Mouse (Mus musculus) testis, postnatal 10 days (tissue): ENCODE data around the gene Hdac7.

Experiments
- DNase-seq: peaks from one replicate; pipeline ENCODE4 v3.0.0; 2021; ENCODE audit warnings: low spot score

Hdac7 gene

GRCm38 (mm10) chr15:97766594-97767279, 77.6 kb downstream of the Hdac7 start:
- no peak for DNase-seq

DNA sequence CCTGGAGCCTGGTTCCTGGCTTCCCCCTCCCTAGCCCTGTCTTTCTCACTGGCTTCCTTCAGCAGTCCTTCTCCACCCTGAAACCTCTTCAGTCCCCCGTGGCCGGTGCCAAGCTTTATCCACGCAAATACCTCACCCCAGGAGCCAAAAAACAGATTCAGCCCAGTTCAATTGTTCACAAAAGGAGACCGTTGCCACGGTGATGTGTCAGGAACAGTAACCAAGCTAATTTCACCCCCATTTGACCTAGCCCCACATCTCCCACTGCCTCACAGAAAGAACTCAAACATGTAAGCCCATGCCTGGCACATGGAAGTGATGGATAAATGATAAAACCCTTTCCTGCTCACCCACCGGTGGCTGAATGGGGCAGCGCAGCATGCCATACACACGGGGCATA, 78.1 kb downstream of the Hdac7 start:
- DNase-seq = no peak

DNA sequence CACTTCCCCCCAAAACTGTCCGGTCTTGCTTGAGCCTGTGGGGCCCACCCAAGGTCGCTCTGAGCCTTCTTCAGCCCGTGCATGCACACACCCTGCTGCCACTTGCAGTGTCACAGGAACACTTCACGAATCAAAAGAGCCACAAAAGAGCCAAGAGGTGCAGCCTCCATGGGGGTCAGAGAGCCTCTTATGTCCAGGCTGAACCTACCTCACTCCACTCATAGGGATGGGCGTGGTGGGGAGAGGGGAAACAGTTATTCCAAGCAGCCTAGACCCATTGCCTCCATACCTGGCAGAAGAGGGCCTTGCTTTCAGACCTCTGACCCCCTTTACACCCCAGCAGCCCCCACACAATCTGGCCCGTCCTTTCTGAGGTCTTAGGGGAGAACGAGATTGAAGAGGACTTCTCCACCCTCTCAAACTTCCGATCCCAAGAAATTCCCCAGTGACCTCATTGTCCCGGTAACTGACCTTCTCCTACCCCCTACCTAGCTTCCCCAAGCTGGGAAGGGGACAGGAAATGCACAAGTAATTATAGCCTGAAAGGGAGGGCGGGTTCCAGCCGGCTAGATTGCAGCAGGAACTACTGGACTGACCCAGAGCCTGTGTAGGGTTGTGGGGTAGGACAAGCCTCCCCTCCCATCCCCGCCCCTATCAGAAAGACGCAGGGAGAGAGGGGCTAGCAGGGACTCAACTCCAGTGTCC, 79.1 kb downstream of the Hdac7 start:
- DNase-seq = no peak

GRCm38 (mm10) chr15:97764532-97764931, 79.8 kb downstream of the Hdac7 start:
- DNase-seq = no peak

DNA sequence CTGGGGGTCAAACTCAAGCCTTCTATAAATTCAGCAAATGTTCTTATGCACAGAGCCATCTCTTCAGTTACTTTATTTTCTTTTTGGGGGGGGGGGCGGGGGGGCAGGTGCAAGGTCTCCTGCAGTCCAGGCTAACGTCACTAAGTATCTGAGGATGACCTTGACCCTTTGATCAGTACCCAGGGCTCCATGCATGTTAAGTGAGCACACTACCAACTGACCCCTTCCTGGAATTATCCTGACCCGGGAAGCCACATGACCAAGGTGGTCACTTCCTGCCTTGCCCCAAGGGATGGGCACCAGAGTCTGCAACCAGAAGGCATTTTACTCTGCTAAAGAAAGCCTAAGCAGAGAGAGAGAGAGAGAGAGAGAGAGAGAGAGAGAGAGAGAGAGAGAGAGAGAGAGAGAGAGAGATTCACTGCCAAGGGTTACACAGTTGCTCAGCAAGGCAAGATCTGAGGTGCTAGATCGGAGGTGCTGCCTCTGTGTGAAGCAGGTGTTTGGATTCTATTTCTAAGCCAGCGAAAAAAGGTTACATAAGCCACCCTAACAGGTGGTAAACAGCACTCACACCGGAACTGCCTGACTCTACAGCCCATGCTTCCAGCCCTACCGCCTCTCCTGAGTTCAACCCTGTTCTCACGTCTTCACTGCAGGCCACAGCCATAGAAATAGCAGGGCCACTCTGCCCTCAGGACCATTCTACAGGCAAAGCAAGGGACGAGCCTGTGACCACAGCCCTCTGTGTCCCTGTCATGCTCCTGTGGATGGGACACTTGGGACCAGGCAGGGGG, 80.8 kb downstream of the Hdac7 start:
- DNase-seq = peak; percentile 41

- DNase-seq = peak; percentile 64
Measured at GRCm38 (mm10) chr15:97762733-97763132, 81.6 kb downstream of the Hdac7 start.

- DNase-seq = peak; percentile 46
Measured at GRCm38 (mm10) chr15:97761438-97761837, 82.9 kb downstream of the Hdac7 start.

GRCm38 (mm10) chr15:97760952-97761351, 83.3 kb downstream of the Hdac7 start:
- DNase-seq = peak; percentile 44

- no peak for DNase-seq
Measured at GRCm38 (mm10) chr15:97760006-97760405, 84.3 kb downstream of the Hdac7 start.

DNA sequence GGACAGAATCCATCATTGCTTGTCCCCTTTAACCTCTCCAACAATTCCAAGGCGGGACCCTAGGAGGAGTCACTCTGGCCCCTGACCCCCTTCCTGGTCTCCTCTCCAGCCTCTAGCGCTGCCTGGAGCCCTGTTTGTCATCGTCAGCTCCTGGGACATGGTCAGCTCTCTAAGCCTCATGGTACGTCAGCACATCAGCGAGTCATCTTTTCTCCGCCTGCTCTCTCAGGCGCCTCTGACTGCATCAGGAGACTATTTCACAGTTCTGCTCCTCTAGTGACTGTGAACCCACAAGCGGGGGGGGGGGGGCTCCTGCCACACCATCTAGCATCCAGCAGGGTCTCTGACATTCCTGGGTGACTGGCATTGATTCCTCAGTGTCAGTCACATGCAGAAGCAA, 88.9 kb downstream of the Hdac7 start:
- no peak for DNase-seq

GRCm38 (mm10) chr15:97754476-97754875, 89.8 kb downstream of the Hdac7 start:
- DNase-seq = no peak

- DNase-seq = no peak
Measured at GRCm38 (mm10) chr15:97752491-97752890, 91.8 kb downstream of the Hdac7 start.

DNA sequence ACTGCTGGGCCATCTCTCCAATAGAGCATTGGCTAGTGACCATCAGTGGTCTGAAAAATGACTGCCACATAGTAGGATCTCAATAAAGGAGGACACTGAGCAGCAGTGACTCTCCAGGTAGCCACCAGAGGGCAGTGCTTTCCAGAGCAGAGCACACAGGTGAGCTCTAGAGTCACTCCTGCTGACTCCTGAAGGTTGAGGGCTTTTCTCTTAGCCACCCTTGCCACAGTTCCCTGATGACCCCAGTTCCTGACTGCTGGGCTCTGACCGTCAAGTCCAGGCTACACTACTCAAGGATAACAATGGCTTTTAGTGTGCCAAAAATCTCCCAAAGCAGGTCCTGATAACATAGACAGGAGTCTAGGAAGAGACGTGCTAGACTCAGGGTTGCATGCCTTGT, 92.6 kb downstream of the Hdac7 start:
- no peak for DNase-seq

DNA sequence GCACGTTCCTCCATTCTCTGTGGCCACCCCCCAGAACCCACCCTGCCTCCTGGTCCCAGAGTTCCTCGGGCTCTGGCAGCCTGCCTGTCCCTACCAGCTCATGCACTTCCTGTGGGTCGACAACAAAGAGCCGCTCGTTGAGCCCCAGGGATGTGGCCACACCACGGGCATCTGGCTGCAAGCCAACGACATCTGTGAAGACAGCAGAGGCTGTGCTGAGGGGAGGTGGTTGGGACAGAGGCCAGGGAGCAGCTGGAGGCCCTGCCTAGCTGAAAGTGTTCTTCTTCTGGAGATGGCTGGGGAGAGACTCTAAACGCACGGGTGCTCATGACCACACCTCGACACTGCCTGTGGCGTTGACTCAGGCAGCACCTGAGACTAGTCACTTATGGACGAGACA, 93.6 kb downstream of the Hdac7 start:
- peak; percentile 85 for DNase-seq

DNA sequence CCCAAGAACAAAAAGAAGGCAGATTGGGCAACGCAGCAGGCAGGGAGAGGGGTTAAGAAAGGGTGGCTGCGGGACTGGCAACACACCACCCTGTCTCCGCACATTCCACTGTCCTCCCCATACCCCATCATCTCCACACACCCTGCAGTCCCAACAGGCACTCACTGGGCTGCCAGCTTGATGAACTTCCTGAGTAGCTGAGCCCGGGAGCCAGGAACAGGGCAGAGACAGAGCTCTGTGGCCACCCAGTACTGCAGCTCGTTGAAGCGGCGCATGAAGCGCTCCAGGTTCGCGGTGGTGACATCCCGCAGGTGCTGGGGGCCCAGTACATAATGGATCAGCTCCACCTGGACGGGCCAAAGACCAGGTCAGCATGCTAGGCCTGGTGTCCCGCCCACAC, 94.5 kb downstream of the Hdac7 start:
- DNase-seq = no peak

DNA sequence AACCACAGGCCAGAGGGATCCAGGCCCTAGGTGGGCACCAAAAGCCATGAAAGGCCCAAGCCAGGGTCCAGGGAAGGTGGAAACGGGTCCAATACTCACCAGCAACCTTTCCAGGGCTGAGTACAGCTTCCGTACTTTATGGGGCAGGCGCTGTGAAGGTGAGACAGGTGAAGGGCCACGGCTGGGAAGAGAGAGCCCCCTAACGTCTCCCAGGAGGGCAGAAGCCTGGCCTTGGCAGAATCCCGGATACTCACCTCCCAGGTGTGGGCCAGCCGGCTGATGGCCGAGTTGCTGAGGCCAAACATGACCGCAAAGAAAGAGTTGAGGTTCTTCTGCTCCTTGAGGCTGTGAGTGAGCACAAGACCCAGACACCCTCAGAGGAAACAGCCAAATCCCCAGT, 94.9 kb downstream of the Hdac7 start:
- DNase-seq = no peak

DNA sequence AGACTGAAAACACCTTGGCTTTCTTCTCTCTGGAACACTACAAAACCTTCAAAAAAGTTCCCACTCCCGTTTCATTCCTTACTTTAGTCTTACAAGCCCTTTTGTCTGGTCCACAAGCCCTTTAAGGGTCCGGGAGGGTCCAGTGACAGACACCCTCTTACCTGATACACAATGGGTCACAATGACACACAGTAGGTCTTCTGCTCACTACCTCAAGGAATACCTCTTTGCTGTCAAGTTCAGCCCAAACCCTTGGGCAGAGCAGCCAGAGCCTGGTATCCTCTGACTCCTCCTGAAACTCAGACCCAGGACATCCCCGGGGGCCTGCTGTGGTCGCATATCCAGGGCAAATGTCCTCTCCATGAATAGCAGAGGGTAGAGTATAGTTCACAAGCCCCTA, 95.3 kb downstream of the Hdac7 start:
- no peak for DNase-seq

DNA sequence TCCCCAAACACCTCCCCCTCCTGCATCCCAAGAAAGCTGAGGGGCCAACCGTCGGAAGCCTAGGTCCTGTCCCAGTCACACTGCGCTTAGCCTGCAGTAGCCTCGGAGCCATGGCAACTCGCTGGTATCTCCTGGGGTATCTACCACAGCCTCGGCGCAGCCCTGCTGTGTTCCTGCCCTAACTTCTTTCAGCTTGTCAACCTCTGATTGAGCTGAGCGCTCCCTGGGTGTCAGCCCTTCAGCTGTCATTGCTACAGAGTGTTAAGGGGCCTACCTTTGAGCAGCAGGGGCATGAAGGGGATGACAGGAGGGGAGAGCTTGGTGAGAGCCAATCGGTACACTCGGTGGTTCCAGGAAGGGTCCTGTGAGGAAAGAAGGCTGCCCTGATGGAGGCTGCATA, 96.0 kb downstream of the Hdac7 start:
- no peak for DNase-seq

DNA sequence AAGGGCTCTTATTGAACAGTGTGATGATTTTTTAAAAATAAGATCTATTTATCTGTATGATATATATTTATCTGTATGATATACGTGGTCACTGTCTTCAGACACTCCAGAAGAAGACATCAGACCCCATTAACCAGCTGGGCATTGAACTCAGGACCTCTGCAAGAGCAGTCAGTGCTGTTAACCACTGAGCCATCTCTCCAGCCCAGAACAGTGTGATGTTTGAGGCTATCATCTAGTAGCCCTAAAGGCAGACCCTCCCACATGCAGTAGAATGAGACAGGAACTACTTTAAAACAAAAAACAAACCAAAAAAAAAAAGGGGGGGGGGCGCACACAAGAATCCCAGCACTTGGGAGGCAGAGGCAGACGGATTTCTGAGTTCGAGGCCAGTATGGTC, 96.8 kb downstream of the Hdac7 start:
- DNase-seq = no peak

GRCm38 (mm10) chr15:97746748-97747147, 97.6 kb downstream of the Hdac7 start:
- no peak for DNase-seq

DNA sequence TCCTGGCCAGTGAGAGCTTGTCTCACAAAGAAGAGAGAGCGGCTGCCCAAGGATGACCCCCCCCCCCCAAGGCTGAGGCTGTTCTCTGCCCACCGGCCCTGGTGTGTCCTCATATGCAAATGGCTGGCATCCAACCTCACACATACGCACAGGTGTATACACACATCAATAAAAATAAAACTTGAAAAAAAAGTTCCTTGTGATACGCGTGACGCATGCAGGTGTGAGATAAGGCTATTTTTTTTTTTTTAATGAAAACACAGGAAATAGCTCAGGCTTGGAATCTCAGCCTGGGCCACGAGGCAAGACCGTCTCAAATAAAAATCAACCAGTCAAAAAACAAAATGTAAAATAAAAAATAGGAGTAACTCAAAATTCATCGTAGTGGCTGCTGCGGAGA, 98.0 kb downstream of the Hdac7 start:
- DNase-seq = no peak

- DNase-seq = peak; percentile 80
Measured at GRCm38 (mm10) chr15:97745331-97745730, 99.0 kb downstream of the Hdac7 start.

DNA sequence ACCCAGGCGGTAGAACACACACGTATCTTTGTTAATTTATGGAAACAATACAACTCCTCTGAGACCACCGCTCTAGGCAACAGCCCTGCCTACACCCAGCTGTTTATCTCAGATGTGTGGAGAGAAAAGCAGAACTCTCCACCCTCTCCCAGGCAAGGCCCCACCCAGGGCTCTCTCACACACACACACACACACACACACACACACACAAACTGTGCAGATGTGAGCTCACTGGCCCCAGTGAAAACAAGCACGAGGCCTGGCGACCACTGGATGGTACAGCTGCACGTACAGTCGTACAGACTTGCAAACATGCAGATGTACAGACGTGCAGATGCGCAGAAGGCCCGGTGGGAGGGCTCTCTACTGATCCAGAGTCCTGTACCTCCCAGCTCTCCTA, 99.4 kb downstream of the Hdac7 start:
- DNase-seq = peak; percentile 65
